Mouse (Mus musculus): ENCODE results near the gene Dusp6. TPM values are rescaled to one million over a fixed set of nuclear protein-coding genes. Genes with fewer than 3 reads are reported as not detected.

Gene Dusp6
- polyA plus RNA-seq, 1 experiment, result not detected

DNA sequence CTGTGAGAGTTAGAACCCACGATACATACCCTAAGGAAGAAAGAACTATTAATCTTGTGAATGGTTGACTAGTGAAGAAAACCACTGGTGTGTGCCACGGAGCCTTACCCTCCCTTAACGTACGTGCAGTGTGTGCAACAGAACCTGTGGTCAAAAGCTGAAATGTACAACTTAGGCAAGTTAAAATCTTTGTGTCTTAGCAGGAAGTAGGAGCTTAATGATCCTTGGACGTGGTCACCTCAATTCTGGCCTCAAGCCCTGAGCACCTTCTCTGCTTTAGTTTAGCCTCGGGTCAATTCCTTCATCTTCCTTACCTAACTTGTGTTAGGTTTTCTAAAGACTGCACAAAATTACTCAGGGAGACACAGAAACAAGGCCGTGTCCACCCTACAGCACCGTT is 3.2 kb upstream of the Dusp6 start:
- H3K4me3 ChIP-seq (ENCODE audit: insufficient read depth, low read depth, low read length), result no peak overlapping the region
- no peak overlapping the region for H3K27ac ChIP-seq (ENCODE audit: insufficient read depth, low read depth, low read length)
- peaks cover 17% of the 10 kb centered on the region for H3K4me1 ChIP-seq (ENCODE audit: control insufficient read depth, insufficient read depth, low read length)
- WGBS, result 96% methylated on average over 8 of the region's 8 CpGs
- TF ChIP-seq POLR2A (IDR thresholded peaks at IDR 0.05; ENCODE audit: insufficient read depth, low read depth, low read length), result no peak
- no peak for TF ChIP-seq CTCF (IDR thresholded peaks at IDR 0.05; ENCODE audit: insufficient read depth, low read depth, low read length)

DNA sequence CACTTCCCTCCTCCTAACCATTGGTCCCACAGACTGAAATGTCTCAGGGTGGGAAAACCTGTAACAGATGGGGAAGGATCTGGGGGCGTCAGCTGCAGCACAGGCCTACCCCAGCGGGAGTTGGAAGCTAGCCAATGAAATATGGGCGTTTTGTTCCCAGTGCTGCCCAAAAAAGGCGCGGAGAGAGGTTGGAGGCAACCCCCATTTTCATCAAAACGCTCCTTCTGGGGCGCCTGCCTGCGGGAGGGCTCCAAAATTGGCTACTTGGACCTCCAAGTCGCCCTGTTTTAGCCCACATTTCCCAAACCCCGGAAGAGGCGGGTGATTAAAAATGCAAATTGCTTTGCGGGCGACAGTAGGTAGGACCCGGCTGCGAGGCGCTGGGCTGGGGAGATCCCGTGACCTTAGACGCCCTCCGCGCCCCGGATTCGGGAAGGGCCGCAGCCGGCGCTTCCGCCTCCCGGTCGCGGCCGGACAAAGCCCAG is 1.8 kb upstream of the Dusp6 start:
- under 1% methylated on average over 30 of the region's 30 CpGs for WGBS

DNA sequence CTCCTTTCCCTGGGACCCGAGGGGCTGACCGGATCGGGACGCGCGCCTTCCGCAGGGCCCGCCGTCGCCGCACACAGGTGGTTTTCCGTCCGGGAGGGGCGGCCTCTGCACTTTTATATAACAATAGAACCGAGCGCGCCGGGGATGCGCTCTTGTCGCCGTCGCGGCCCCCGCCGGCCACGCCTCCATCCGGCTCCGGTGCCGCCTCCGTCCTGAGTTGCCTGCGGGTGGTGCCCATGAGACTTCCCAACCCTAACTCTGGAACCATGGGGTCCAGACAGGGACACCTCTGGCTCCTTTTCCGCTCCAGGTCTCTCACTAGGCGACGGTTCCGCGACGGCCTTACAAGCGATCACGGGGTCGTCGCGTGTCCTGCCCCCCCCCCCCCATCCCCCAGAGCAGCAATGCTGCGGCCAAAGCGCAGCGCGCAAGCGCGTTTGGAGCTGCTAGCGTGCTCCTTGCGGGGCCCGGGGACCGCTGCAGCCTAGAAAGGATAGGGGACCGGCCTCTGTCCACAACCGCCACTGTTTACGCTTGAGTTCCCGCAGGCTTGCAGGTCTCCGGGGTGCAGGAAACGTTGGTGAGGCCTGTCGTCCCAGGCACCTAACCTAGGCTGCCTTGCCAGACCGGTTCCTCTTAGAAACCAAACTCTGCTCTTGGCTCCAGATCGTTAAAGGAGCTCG is 1.3 kb upstream of the Dusp6 start:
- TF ChIP-seq CTCF (IDR thresholded peaks at IDR 0.05; ENCODE audit: insufficient read depth, low read depth, low read length), result no peak
- TF ChIP-seq POLR2A (IDR thresholded peaks at IDR 0.05; ENCODE audit: insufficient read depth, low read depth, low read length), result peak; percentile 31; the same call in 1 of the 2 replicates
- WGBS, result under 1% methylated on average over 62 of the region's 62 CpGs
- Histone ChIP-seq H3K4me3 (ENCODE audit: insufficient read depth, low read depth, low read length) (peak overlapping the region; percentile 68), H3K27ac (ENCODE audit: insufficient read depth, low read depth, low read length) (peak overlapping the region; percentile 85), H3K4me1 (ENCODE audit: control insufficient read depth, insufficient read depth, low read length) (peaks cover 22% of the 10 kb centered on the region)

More for the DNA sequence above, 1.8 kb upstream of the Dusp6 start:
- Histone ChIP-seq H3K4me1 (ENCODE audit: control insufficient read depth, insufficient read depth, low read length) (peaks cover 22% of the 10 kb centered on the region), H3K4me3 (ENCODE audit: insufficient read depth, low read depth, low read length) (peak overlapping the region; percentile 68), H3K27ac (ENCODE audit: insufficient read depth, low read depth, low read length) (peak overlapping the region; percentile 85)
- no peak for TF ChIP-seq POLR2A (IDR thresholded peaks at IDR 0.05; ENCODE audit: insufficient read depth, low read depth, low read length)
- TF ChIP-seq CTCF (IDR thresholded peaks at IDR 0.05; ENCODE audit: insufficient read depth, low read depth, low read length), result no peak

DNA sequence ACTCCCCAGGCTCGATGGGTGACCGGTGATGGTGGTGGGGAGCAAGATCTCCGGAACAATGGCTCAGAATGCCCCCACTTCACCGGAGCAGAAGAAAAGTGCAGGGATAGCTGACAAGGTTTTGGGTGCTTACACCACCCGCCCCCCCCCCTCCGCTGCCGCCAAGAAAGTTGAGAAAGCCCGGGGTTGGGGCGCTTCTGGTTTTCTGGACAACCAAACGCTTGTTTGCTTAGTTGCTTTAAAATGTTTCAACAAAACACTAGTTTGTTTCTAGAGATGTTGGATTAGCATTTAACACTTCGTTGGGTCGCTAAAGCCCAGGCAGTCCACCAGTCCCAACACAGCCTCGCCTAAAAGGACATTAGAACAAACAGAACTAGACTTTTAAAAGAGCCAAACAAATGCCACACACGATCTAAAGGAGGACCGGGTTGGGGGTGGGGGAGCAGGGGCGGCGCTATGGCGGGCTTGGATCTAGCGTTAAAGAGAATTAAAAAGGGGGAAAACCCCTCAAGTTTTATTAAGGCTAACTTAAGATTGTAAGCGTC is 638 bp upstream of the Dusp6 start:
- TF ChIP-seq CTCF (IDR thresholded peaks at IDR 0.05; ENCODE audit: insufficient read depth, low read depth, low read length) (no peak), POLR2A (IDR thresholded peaks at IDR 0.05; ENCODE audit: insufficient read depth, low read depth, low read length) (no peak)
- peak overlapping the region; percentile 85 for H3K27ac ChIP-seq (ENCODE audit: insufficient read depth, low read depth, low read length)
- peak overlapping the region; percentile 68 for H3K4me3 ChIP-seq (ENCODE audit: insufficient read depth, low read depth, low read length)
- WGBS, result 0% methylated on average over 20 of the region's 20 CpGs
- peaks cover 22% of the 10 kb centered on the region for H3K4me1 ChIP-seq (ENCODE audit: control insufficient read depth, insufficient read depth, low read length)

DNA sequence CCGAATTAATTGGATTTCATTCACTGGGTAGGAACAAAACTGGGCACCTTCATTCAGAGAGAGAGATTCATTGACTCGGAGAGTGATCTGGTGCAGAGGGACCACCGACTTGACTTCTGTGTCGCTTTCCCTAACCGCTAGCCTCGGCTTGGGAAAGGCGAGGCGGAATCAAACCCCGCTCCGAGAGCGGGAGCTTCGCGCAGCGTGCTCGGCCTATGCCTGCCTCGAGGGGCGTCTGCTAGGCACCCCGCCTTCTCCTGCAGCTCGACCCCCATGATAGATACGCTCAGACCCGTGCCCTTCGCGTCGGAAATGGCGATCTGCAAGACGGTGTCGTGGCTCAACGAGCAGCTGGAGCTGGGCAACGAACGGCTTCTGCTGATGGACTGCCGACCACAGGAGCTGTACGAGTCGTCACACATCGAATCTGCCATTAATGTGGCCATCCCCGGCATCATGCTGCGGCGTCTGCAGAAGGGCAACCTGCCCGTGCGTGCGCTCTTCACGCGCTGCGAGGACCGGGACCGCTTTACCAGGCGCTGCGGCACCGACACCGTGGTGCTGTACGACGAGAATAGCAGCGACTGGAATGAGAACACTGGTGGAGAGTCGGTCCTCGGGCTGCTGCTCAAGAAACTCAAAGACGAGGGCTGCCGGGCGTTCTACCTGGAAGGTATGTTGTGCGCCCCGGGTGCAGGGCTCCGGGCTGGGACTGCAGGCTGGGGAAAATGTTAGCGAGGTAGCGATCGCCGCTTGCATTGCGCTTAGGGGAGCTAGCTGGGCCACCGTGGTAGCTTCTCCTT is 589 bp downstream of the Dusp6 start:
- peak overlapping the region; percentile 68 for H3K4me3 ChIP-seq (ENCODE audit: insufficient read depth, low read depth, low read length)
- TF ChIP-seq CTCF (IDR thresholded peaks at IDR 0.05; ENCODE audit: insufficient read depth, low read depth, low read length) (no peak), POLR2A (IDR thresholded peaks at IDR 0.05; ENCODE audit: insufficient read depth, low read depth, low read length) (no peak; the same call in 1 of the 2 replicates)
- under 1% methylated on average over 66 of the region's 66 CpGs for whole genome bisulfite sequencing
- H3K4me1 ChIP-seq (ENCODE audit: control insufficient read depth, insufficient read depth, low read length), result peaks cover 23% of the 10 kb centered on the region
- H3K27ac ChIP-seq (ENCODE audit: insufficient read depth, low read depth, low read length), result peak overlapping the region; percentile 86

DNA sequence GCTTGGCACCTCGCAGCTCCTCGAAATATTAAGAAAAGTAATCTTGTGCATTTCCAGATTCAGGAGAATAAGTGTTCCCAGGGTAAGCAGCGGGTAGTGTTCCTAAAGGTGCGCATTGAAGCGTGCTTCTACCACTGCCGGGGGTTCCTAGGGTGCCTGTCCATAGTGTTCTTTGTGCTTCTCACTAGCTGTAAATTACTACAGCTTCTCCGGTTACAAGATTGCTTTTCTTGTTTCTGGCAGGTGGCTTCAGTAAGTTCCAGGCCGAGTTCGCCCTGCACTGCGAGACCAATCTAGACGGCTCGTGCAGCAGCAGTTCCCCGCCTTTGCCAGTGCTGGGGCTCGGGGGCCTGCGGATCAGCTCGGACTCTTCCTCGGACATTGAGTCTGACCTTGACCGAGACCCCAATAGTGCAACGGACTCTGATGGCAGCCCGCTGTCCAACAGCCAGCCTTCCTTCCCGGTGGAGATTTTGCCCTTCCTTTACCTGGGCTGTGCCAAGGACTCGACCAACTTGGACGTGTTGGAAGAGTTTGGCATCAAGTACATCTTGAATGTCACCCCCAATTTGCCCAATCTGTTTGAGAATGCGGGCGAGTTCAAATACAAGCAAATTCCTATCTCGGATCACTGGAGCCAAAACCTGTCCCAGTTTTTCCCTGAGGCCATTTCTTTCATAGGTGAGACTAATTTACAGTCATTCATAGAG is 1.4 kb downstream of the Dusp6 start:
- Histone ChIP-seq H3K27ac (ENCODE audit: insufficient read depth, low read depth, low read length) (peak overlapping the region; percentile 86), H3K4me3 (ENCODE audit: insufficient read depth, low read depth, low read length) (peak overlapping the region; percentile 68), H3K4me1 (ENCODE audit: control insufficient read depth, insufficient read depth, low read length) (peaks cover 32% of the 10 kb centered on the region)
- no peak for TF ChIP-seq POLR2A (IDR thresholded peaks at IDR 0.05; ENCODE audit: insufficient read depth, low read depth, low read length)
- TF ChIP-seq CTCF (IDR thresholded peaks at IDR 0.05; ENCODE audit: insufficient read depth, low read depth, low read length), result no peak
- WGBS, result 9% methylated on average over 26 of the region's 26 CpGs

DNA sequence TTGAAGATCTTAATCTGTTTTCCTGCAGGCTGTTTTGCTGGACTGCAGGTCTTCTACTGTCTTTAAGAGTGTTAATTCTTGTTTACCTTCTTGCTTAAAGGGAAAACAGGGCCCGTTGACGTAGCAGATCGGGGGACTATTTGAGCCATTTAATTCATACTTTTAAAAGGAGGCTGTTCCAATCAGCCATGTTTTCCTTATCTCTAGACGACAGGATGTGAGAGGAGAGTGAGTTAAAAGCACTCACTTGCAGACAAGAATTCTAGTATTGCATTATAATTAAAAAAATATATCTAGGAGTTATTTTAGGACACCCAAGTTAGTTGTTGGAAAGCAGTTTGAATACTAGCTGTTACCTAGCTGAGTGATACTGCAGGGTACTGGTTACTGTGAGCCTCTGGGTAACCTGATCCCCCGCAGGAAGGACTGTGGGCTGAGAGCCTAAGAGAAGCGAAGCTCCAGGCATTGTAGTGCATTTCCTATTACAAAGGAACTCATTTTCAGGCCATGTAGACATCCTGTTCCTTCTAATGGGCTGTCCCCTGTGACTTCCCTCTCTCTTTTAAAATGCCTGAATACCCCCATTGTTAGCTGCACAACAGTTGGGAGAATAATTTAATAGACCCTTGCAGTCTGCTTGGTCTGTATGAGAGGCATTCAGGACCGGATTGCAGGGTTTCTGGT is 2.1 kb downstream of the Dusp6 start:
- 21% methylated on average over 7 of the region's 7 CpGs for WGBS
- TF ChIP-seq CTCF (IDR thresholded peaks at IDR 0.05; ENCODE audit: insufficient read depth, low read depth, low read length), result no peak
- TF ChIP-seq POLR2A (IDR thresholded peaks at IDR 0.05; ENCODE audit: insufficient read depth, low read depth, low read length), result no peak
- peak overlapping the region; percentile 68 for H3K4me3 ChIP-seq (ENCODE audit: insufficient read depth, low read depth, low read length)
- peaks cover 35% of the 10 kb centered on the region for H3K4me1 ChIP-seq (ENCODE audit: control insufficient read depth, insufficient read depth, low read length)
- peak overlapping the region; percentile 86 for H3K27ac ChIP-seq (ENCODE audit: insufficient read depth, low read depth, low read length)

DNA sequence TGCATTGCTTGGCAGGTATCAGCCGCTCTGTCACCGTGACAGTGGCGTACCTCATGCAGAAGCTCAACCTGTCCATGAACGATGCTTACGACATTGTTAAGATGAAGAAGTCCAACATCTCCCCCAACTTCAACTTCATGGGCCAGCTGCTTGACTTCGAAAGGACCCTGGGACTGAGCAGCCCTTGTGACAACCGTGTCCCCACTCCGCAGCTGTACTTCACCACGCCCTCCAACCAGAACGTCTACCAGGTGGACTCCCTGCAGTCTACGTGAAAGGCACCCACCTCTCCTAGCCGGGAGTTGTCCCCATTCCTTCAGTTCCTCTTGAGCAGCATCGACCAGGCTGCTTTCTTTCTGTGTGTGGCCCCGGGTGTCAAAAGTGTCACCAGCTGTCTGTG is 3.0 kb downstream of the Dusp6 start:
- H3K4me1 ChIP-seq (ENCODE audit: control insufficient read depth, insufficient read depth, low read length), result peaks cover 38% of the 10 kb centered on the region
- H3K27ac ChIP-seq (ENCODE audit: insufficient read depth, low read depth, low read length), result peak overlapping the region; percentile 18
- WGBS, result 44% methylated on average over 14 of the region's 14 CpGs
- no peak for TF ChIP-seq POLR2A (IDR thresholded peaks at IDR 0.05; ENCODE audit: insufficient read depth, low read depth, low read length)
- no peak for TF ChIP-seq CTCF (IDR thresholded peaks at IDR 0.05; ENCODE audit: insufficient read depth, low read depth, low read length)
- peak overlapping the region; percentile 33 for H3K4me3 ChIP-seq (ENCODE audit: insufficient read depth, low read depth, low read length)

Data from olfactory bulb, adult 2 months (tissue).